Mouse (Mus musculus): ENCODE results near the gene Rnf2.
"Not testable (repeated sequence)": the region's sequence is repeated elsewhere in the genome, so short reads cannot be mapped to it uniquely, and the experiment has no call there.

Gene Rnf2

DNA sequence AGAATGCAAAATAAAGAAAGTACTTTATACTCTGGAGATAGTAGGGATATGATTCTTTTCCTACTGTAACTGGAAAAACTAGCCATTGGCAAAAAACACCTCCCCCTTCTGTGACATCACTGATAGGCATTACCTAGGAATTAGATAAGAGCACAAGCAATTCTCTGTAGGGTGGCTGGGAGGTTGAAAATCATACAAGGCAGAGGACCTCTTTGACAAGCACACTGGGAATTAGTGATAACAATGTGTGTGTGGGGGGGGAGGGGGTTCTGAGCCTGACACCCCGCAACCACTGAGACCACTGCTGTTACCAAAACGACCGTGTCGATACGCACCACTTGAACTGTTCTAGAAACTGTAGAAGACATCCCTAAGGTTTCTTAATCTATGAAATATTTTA, 16.0 kb downstream of the Rnf2 start:
- DNase-seq (ENCODE audit: extremely low read depth, low read depth): no peak

DNA sequence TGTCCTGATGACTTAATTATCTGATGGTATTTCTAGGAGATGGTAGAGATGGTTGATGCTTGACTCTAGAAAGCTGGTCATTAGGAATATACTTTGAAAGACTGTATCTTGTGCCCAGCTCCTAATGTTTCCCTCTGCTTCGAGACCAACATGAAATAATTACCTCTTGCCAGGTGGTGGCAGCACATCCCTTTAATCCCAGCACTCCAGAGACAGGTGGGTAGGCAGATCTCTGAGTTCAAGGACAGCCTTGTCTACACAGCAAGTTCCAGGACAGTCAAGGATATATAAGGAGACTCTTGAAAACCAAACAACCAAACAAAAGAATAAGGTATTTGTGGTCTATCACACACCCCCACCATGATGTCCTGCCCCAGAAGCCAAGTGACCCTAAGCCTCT, 17.2 kb downstream of the Rnf2 start:
- no peak for DNase-seq (ENCODE audit: extremely low read depth, low read depth)

- no peak for DNase-seq (ENCODE audit: extremely low read depth, low read depth)
Measured at GRCm38 (mm10) chr1:151482497-151482896, 18.3 kb downstream of the Rnf2 start.

DNA sequence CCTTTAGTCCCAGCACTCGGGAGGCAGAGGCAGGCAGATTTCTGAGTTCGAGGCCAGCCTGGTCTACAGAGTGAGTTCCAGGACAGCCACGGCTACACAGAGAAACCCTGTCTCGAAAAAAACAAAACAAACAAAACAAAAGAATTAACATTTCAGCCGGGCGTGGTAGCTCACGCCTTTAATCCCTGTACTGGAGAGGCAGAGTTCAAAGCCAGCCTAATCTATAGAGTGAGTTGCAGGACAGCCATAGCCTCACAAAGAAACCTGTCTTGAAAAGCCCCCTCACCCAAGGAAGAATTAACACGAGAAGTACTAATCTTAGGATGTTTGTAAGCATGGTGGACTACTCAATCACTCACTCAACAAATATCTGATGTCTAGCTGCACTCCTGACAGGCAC, 28.4 kb downstream of the Rnf2 start:
- not testable (repeated sequence) for DNase-seq (ENCODE audit: extremely low read depth, low read depth)

DNA sequence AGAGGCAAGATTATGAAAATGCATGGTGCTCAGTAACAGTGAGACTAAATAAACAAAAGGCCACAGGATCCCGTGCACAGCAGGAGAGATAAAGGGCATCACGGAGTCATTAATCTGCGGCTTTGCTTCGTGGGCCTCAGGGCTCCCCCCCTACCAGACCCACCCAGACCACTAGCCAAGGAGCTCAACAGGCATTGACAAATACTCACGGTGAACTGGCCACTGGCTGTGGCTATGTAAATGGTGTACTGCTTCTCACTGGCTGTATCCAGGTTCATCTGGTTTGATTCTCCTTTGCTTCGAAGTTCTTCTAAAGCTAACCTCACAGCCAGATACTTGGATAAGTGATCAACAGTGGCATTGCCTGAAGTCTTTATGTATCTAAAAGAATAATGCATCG, 29.3 kb downstream of the Rnf2 start:
- DNase-seq (ENCODE audit: extremely low read depth, low read depth): no peak

DNA sequence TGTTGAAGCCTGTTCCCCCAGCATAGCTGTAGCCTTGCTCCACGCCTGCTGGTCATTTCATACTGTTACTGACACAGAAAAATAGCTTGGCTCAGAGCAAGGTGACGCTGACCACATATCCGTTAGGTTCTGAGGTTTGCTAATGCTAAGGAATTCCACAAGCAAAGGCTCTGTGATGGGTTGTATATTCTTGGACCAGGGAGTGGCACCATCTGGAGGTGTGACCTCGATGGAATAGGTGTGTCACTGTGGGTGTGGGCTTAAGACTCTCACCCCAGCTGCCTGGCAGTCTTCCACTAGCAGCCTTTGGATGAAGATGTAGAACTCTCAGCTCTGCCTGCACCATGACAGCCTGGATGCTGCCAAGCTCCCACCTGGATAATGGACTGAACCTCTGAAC, 34.2 kb downstream of the Rnf2 start:
- DNase-seq (ENCODE audit: extremely low read depth, low read depth): no peak

GRCm38 (mm10) chr1:151464914-151465313, 35.8 kb downstream of the Rnf2 start:
- DNase-seq (ENCODE audit: extremely low read depth, low read depth): no peak

DNA sequence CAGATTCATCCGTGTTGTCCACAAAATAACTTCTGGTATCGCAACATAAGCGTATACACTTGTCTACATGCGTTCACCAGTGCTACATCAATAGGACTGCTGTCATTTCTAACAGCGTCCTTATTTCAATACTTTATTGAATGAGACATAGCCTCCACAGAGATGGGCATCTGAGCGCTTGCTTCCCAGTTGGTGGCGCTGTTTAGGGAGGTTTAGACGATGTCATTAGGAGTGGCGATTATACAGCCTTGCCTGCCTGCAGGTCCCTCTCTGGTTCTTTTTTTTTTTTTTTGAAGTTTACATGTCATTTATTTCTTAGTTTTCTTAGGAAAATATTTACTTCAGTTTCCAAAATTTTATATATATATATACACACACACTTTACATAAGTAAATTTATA, 39.5 kb downstream of the Rnf2 start:
- no peak for DNase-seq (ENCODE audit: extremely low read depth, low read depth)

GRCm38 (mm10) chr1:151457087-151457486, 43.7 kb downstream of the Rnf2 start:
- peak; percentile 74 for DNase-seq (ENCODE audit: extremely low read depth, low read depth)

DNA sequence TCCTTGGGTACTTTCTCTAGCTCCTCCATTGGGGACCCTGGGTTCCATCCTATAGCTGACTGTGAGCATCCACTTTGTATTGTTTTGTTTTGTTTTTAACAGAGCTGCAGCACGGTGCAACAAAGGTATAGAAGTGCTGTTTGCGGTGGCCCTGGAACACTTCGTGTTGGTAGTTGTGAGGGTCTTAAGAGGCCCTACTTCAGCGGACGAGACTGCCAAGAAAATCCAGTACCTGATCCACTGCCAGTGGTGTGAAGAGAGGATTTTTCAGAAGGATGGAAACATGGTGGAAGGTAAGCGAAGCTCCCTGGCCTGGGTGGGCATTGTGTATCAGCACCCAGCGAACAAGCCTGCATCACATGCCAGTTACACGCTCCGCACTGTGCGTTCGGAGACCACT, 48.8 kb downstream of the Rnf2 start:
- no peak for DNase-seq (ENCODE audit: extremely low read depth, low read depth)

- no peak for DNase-seq (ENCODE audit: extremely low read depth, low read depth)
Measured at GRCm38 (mm10) chr1:151450851-151451250, 49.9 kb downstream of the Rnf2 start.

GRCm38 (mm10) chr1:151449866-151450265, 50.9 kb downstream of the Rnf2 start:
- DNase-seq (ENCODE audit: extremely low read depth, low read depth): no peak

GRCm38 (mm10) chr1:151435431-151435830, 65.3 kb downstream of the Rnf2 start:
- DNase-seq (ENCODE audit: extremely low read depth, low read depth): no peak

GRCm38 (mm10) chr1:151429316-151429715, 71.4 kb downstream of the Rnf2 start:
- DNase-seq (ENCODE audit: extremely low read depth, low read depth): no peak

GRCm38 (mm10) chr1:151428263-151429221, 72.2 kb downstream of the Rnf2 start, which contains the start of the genes Swt1 and Trmt1l:
Gene Swt1 (minus strand): TSS chr1:151428455.
Gene Trmt1l (plus strand): TSS chr1:151428542.
- DNase-seq (ENCODE audit: extremely low read depth, low read depth): peak; percentile 98

GRCm38 (mm10) chr1:151427888-151428262, 72.9 kb downstream of the Rnf2 start:
- DNase-seq (ENCODE audit: extremely low read depth, low read depth): no peak

- no peak for DNase-seq (ENCODE audit: extremely low read depth, low read depth)
Measured at GRCm38 (mm10) chr1:151426947-151427600, 73.7 kb downstream of the Rnf2 start.

GRCm38 (mm10) chr1:151422178-151422577, 78.6 kb downstream of the Rnf2 start:
- DNase-seq (ENCODE audit: extremely low read depth, low read depth): no peak

DNA sequence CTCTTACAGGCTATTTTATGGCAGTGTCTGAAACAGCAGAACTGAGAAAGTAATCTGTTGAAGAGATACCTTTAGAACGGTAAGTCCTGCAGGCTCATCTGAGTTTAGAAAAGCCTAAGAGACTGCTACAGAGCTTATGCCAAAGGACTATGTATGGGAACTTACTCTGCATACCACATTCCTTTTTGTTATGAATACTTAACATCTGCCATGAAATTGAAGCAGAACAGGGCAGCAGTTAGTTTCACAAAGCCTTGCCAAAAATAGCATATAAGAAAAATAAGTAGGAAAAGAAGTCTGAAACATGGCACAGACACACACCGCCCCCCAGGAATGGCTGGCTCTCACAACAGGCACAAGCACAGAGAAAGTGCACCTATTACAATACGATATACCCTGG, 90.9 kb downstream of the Rnf2 start:
- DNase-seq (ENCODE audit: extremely low read depth, low read depth): no peak
